Mouse (Mus musculus) c-Kit-positive CD71-positive TER-119-negative erythroid progenitor cells, embryonic 14.5 days (primary cell): Measurements from ENCODE around the gene Atp1a4.

Experiments
- DNase-seq: peaks from one replicate; pipeline ENCODE4 v3.0.0-alpha.2; 2013; ENCODE audit warnings: low read depth

Atp1a4 gene

GRCm38 (mm10) chr1:172258314-172258713 lies at the start of gene Atp1a4:
Gene Atp1a4 (minus strand): TSS chr1:172258414.
- DNase-seq = no peak

GRCm38 (mm10) chr1:172307936-172308335 lies 49.7 kb upstream of the Atp1a4 start:
- no peak for DNase-seq

- DNase-seq = no peak
Observed at GRCm38 (mm10) chr1:172306885-172307284, 48.7 kb upstream of the Atp1a4 start.

- no peak for DNase-seq
Observed at GRCm38 (mm10) chr1:172306196-172306595, 48.0 kb upstream of the Atp1a4 start.

DNA sequence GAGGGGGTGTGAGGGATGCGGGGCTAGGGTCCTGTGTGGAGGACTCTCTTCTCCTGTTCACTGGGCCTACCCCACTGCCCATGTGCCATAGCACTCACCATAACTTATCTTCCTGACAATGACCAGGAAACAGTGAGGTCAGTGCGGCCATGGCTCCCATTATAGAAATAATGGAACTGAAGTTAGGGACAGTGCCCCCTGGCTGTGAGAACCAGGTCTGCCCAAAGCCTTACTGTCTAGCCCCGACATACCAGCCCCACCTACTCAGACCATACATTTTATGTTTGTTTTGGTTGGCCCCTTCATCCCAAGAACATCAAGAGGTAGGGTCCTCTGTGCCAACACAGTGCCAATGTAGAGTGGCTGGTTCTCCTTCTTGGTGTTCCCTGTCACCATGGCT lies 47.4 kb upstream of the Atp1a4 start:
- no peak for DNase-seq

- no peak for DNase-seq
Observed at GRCm38 (mm10) chr1:172305153-172305552, 46.9 kb upstream of the Atp1a4 start.

GRCm38 (mm10) chr1:172304443-172304842 lies 46.2 kb upstream of the Atp1a4 start:
- no peak for DNase-seq

- no peak for DNase-seq
Observed at GRCm38 (mm10) chr1:172302851-172303250, 44.6 kb upstream of the Atp1a4 start.

- no peak for DNase-seq
Observed at GRCm38 (mm10) chr1:172302311-172302710, 44.1 kb upstream of the Atp1a4 start.

GRCm38 (mm10) chr1:172301180-172301579 lies 43.0 kb upstream of the Atp1a4 start:
- DNase-seq = no peak

DNA sequence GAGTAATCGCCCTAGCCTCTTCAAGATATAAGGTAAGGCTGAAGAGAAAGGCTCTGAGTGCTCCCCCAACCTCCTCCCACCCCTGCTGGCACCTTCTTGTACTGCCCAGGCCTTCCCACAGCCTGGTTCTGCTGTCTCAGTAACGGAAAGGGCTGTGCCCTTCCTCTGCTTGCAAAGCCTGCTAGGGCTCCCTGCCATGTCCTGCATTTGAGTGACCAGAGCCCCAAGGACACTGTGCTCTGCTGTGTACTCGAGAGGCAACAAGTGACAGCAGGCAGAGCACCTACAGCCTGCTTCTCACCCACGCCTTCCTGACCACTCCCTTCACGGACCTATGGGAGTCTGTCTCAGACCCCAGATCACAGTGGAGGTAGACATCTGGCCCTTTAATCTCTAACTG lies 42.0 kb upstream of the Atp1a4 start:
- no peak for DNase-seq

- no peak for DNase-seq
Observed at GRCm38 (mm10) chr1:172299528-172299927, 41.3 kb upstream of the Atp1a4 start.

- no peak for DNase-seq
Observed at GRCm38 (mm10) chr1:172297611-172298537, 39.7 kb upstream of the Atp1a4 start, which contains the start of gene Atp1a2. Gene Atp1a2 (minus strand): TSS chr1:172298064.

GRCm38 (mm10) chr1:172296816-172297510 lies 38.7 kb upstream of the Atp1a4 start:
- DNase-seq = no peak

- DNase-seq = no peak
Observed at GRCm38 (mm10) chr1:172295751-172296197, 37.6 kb upstream of the Atp1a4 start.

DNA sequence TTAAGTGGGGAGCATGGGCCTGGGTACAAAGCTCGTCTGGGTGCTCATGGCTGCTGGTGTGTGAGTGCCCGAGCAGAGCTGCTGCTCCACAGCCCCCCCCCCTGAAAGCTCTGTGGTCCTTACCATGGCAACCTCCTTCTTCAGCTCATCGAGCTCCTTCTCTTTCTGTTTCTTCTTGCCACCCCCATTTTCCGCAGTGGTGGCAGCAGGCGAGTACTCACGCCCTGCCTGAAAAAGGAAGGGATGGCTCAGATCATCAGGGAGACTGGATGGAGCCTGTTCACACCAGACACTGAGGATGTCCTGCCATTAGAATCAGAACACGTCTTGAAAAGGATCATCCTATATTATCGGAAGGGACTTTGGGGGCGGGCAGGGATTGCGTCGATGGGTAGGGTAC lies 35.2 kb upstream of the Atp1a4 start:
- DNase-seq = no peak

GRCm38 (mm10) chr1:172292880-172293279 lies 34.7 kb upstream of the Atp1a4 start:
- no peak for DNase-seq

GRCm38 (mm10) chr1:172289617-172289946 lies 31.4 kb upstream of the Atp1a4 start:
- no peak for DNase-seq

GRCm38 (mm10) chr1:172288900-172289616 lies 30.8 kb upstream of the Atp1a4 start:
- DNase-seq = no peak

DNA sequence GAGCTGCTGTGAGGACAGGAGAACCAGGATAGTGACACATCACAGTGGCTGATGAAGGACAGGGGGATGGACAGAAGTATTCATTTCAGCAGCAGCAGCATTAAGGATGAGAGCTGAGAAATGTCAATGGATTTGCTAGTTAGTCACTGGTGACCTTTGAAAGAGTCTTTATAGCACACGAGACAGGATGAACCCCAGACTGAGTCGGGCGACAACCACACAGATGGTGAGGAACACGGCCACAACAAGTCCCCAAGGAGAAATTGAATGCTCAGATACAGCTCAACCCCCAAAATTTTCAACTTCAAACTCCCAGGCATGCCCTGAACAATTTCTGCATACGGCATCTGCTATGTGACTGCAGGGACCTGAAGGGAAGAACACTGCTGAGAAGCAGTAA lies 28.5 kb upstream of the Atp1a4 start:
- DNase-seq = no peak

DNA sequence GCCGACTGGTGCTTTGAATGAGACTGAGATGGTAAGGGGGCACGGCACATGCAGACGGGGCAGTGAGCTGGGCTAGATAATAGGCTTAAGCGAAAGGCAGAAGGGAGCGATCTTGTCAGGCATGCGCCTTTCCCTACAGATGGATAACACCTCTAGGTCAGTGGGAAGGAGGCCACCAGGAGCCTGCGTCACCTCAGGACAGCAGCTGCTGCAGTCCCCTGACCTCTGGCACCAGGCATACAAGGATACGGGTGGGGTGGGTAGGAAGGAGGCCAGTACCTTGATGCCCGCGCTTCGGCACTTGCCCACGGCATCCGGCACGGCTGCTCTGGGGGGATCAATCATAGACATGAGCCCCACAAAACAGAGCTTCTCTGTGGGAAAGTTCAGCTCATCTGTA lies 26.0 kb upstream of the Atp1a4 start:
- DNase-seq = no peak

GRCm38 (mm10) chr1:172283073-172283472 lies 24.9 kb upstream of the Atp1a4 start:
- DNase-seq = no peak
